Mouse (Mus musculus): Measurements from ENCODE around the gene Myl6. TPM values are rescaled to one million over a fixed set of nuclear protein-coding genes. Genes with fewer than 3 reads are reported as not detected.
A peak's percentile ranks its signal among the peaks of the same experiment; 100 is the strongest.
"Not testable (repeated sequence)": the region's sequence is repeated elsewhere in the genome, so short reads cannot be mapped to it uniquely, and the experiment has no call there.

The Myl6 gene
- polyA plus RNA-seq, 1 experiment from 2014 or later, result 442 TPM

DNA sequence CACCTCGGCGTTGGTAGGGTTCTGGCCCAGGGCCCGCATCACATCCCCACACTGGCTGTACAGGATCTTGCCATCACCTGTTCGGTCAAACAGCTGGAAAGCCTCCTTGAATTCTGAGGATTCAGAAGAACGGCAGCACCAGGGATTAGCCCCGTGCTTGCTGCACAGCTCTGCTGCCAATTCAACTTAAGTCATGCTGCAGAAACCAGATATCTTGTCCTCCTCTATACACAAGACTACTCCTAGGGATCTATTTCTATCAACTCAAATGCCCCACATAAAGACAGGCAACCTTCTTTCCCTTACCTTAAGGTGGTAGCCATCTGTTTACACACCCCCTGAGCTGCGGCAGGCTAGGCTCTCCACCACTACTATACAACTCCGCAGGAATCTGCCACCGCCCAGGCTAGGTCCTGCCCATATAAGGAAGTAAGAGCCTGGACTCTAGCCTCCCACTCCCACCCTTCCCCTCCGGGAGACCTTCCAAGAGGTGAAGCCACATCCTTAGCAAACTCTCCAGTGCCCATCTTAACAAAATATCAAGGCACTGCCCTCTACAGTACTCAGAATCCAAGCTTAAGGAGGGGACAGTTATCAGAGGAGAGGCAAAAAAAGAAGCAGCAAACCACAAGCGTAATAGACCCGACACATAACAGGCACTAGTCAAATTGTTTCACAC lies 1.2 kb downstream of the Myl6 start:
- peaks cover 23% of the 10 kb centered on the region for H3K4me1 ChIP-seq (ENCODE audit: insufficient read depth)
- ATAC-seq, result peak; percentile 16
- 23% methylated on average over 12 of the region's 12 CpGs for WGBS (ENCODE audit: insufficient replicate concordance)
- peak overlapping the region; percentile 98 for H3K27ac ChIP-seq (ENCODE audit: low read depth)
- peaks cover 41% of the 10 kb centered on the region for H3K36me3 ChIP-seq (replicated peaks; ENCODE audit: insufficient read depth, low read length)
- DNase-seq, result peak; percentile 62
- H3K9ac ChIP-seq (replicated peaks), result peak overlapping the region; percentile 91
- H3K4me3 ChIP-seq (ENCODE audit: low read depth, low read length), result peak overlapping the region; percentile 89
- H3K4me2 ChIP-seq (ENCODE audit: low read depth, low read length), result peak overlapping the region; percentile 93
- no peak for TF ChIP-seq CTCF (IDR thresholded peaks at IDR 0.05; ENCODE audit: low read depth)
- H3K27me3 ChIP-seq (ENCODE audit: insufficient read depth, low read length), result no peaks in the 10 kb centered on the region
- H3K9me3 ChIP-seq (ENCODE audit: low read length), result no peaks in the 10 kb centered on the region

DNA sequence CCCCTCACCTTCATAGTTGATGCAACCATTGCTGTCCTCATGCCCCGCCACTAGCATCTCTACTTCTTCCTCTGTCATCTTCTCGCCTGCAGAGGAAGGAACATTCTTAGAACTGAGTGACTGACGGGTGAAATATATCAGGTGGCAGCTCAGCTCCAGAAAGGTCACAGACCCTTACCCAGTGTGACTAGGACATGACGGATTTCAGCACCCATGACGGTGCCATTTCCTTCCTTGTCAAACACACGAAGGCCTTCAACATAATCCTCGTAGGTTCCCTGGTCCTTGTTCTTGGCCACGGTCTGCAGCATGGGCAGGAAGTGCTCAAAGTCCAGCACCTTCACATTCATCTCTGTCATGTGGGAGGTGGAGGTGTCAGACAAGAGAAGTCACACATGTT lies 1.9 kb downstream of the Myl6 start:
- H3K9me3 ChIP-seq (ENCODE audit: low read length); H3K27me3 ChIP-seq (ENCODE audit: insufficient read depth, low read length); ATAC-seq; DNase-seq: not testable (repeated sequence)
- Histone ChIP-seq H3K27ac (ENCODE audit: low read depth) (0 out of 2 replicates have a peak overlapping the region, but pooled peaks have one; percentile 98), H3K4me3 (ENCODE audit: low read depth, low read length) (peak overlapping the region; percentile 89), H3K36me3 (replicated peaks; ENCODE audit: insufficient read depth, low read length) (peaks cover 48% of the 10 kb centered on the region), H3K4me1 (ENCODE audit: insufficient read depth) (peaks cover 23% of the 10 kb centered on the region), H3K9ac (replicated peaks) (peak overlapping the region; percentile 91), H3K4me2 (ENCODE audit: low read depth, low read length) (peak overlapping the region; percentile 93)
- WGBS (ENCODE audit: insufficient replicate concordance), result 45% methylated on average over 8 of the region's 8 CpGs

DNA sequence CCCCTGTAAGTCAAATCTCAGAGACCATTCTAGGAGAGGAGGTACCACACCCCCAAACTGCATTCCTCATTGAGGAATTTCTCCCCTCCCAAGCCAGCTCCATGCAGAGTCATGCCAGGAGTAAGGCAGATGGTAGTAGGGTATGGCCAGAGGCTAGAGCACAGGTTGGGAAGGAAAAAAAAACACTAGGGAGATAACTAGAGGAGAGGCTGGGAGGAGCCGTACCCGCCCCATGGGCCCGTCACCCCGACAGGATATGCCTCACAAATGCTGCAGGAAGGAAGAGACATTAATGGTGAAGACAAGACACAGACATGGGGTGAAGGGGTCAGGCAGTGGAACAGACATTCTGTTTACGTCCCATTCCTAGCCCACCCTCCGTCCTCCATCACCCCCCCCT lies 2.5 kb downstream of the Myl6 start:
- H3K27me3 ChIP-seq (ENCODE audit: insufficient read depth, low read length), result no peaks in the 10 kb centered on the region
- peak overlapping the region; percentile 93 for H3K4me2 ChIP-seq (ENCODE audit: low read depth, low read length)
- H3K27ac ChIP-seq (ENCODE audit: low read depth), result 0 out of 2 replicates have a peak overlapping the region, but pooled peaks have one; percentile 22
- 60% methylated on average over 6 of the region's 6 CpGs for WGBS (ENCODE audit: insufficient replicate concordance)
- DNase-seq (no peak), ATAC-seq (no peak)
- no peaks in the 10 kb centered on the region for H3K9me3 ChIP-seq (ENCODE audit: low read length)
- peaks cover 23% of the 10 kb centered on the region for H3K4me1 ChIP-seq (ENCODE audit: insufficient read depth)
- peak overlapping the region; percentile 89; the same call in 1 of the 2 replicates for H3K4me3 ChIP-seq (ENCODE audit: low read depth, low read length)
- peaks cover 51% of the 10 kb centered on the region for H3K36me3 ChIP-seq (replicated peaks; ENCODE audit: insufficient read depth, low read length)
- TF ChIP-seq CTCF (IDR thresholded peaks at IDR 0.05; ENCODE audit: low read depth) (no peak), EP300 (IDR thresholded peaks at IDR 0.05; ENCODE audit: low read depth) (no peak)
- H3K9ac ChIP-seq (replicated peaks), result 0 out of 2 replicates have a peak overlapping the region, but pooled peaks have one; percentile 16

DNA sequence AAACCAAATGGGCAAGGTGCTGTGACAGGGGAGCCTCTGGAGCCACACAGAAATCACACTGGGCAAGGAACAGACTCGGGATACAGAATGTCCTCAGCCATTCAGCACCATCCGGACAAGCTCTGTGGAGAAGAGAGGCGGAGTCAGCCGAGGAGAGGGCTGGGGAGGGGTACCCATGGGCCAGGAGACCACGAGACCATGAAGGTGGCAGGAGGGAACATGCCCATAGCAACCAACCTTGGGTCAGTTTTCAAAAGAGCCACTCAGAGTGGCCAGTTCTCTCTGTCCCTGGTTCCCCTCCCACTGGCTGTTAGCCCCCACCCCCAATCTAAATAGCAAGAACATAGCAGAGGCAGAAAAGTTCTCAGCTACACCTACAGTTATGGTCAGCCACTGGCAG lies 3.0 kb downstream of the Myl6 start:
- TF ChIP-seq EP300 (IDR thresholded peaks at IDR 0.05; ENCODE audit: low read depth) (no peak), CTCF (IDR thresholded peaks at IDR 0.05; ENCODE audit: low read depth) (no peak)
- Histone ChIP-seq H3K27ac (ENCODE audit: low read depth) (no peak overlapping the region), H3K4me3 (ENCODE audit: low read depth, low read length) (no peak overlapping the region), H3K4me2 (ENCODE audit: low read depth, low read length) (no peak overlapping the region), H3K9me3 (ENCODE audit: low read length) (no peaks in the 10 kb centered on the region), H3K36me3 (replicated peaks; ENCODE audit: insufficient read depth, low read length) (peaks cover 53% of the 10 kb centered on the region), H3K9ac (replicated peaks) (no peak overlapping the region), H3K4me1 (ENCODE audit: insufficient read depth) (peaks cover 23% of the 10 kb centered on the region), H3K27me3 (ENCODE audit: insufficient read depth, low read length) (no peaks in the 10 kb centered on the region)
- no peak for DNase-seq
- WGBS (ENCODE audit: insufficient replicate concordance), result 60% methylated on average over 5 of the region's 5 CpGs
- no peak for ATAC-seq

DNA sequence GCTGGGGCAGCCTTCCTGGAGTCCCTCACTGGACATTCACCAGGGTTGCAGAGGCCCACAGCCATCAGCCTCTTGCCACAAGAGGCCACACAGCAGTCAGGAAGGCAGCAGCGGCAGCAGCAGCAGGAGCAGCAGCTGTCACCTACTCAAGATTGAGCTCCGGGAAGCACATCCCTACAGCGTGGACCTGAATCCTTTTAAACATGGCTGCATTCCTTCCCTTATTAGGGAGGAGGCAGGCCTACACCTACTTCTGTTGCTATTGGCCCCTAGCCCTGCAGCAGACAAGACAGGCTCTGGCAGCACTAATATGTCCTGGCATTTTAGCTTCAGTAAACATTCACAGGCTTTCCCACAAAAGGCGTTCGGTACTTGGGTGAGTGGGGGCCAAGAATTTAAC lies 3.7 kb downstream of the Myl6 start:
- no peak overlapping the region for H3K27ac ChIP-seq (ENCODE audit: low read depth)

DNA sequence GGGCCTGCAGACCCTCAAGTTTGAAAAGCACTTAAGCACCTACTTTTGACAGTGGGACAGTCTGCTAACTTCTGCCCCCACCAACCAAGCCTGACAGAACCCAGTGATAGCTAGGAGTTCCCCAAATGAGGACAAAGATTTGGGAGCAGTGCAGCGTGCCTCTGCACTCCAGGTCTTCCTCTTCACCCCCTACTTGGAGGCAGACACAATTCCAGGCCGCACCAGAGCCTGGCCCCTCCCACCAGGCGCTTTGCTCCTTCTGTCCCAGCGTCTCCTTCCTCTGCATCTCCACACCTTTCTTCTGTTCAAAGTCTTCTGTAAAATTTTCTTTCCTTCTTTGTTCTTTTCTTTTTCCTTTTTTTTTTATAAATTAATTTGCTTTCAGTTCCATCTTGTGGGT lies 4.2 kb downstream of the Myl6 start:
- WGBS (ENCODE audit: insufficient replicate concordance), result 76% methylated on average over 4 of the region's 4 CpGs
- TF ChIP-seq CTCF (IDR thresholded peaks at IDR 0.05; ENCODE audit: low read depth), result no peak
- Histone ChIP-seq H3K4me1 (ENCODE audit: insufficient read depth) (peaks cover 17% of the 10 kb centered on the region), H3K4me2 (ENCODE audit: low read depth, low read length) (no peak overlapping the region), H3K36me3 (replicated peaks; ENCODE audit: insufficient read depth, low read length) (peaks cover 60% of the 10 kb centered on the region), H3K9me3 (ENCODE audit: low read length) (no peaks in the 10 kb centered on the region), H3K4me3 (ENCODE audit: low read depth, low read length) (no peak overlapping the region), H3K27ac (ENCODE audit: low read depth) (no peak overlapping the region), H3K9ac (replicated peaks) (no peak overlapping the region), H3K27me3 (ENCODE audit: insufficient read depth, low read length) (no peaks in the 10 kb centered on the region)
- ATAC-seq (no peak), DNase-seq (no peak)

More for the DNA sequence above, 3.7 kb downstream of the Myl6 start:
- Histone ChIP-seq H3K27me3 (ENCODE audit: insufficient read depth, low read length) (no peaks in the 10 kb centered on the region), H3K9me3 (ENCODE audit: low read length) (no peaks in the 10 kb centered on the region), H3K4me2 (ENCODE audit: low read depth, low read length) (no peak overlapping the region), H3K4me3 (ENCODE audit: low read depth, low read length) (no peak overlapping the region), H3K4me1 (ENCODE audit: insufficient read depth) (peaks cover 20% of the 10 kb centered on the region), H3K36me3 (replicated peaks; ENCODE audit: insufficient read depth, low read length) (peaks cover 59% of the 10 kb centered on the region), H3K9ac (replicated peaks) (no peak overlapping the region)
- 72% methylated on average over 5 of the region's 5 CpGs for WGBS (ENCODE audit: insufficient replicate concordance)
- DNase-seq (no peak), ATAC-seq (no peak)
- no peak for TF ChIP-seq EP300 (IDR thresholded peaks at IDR 0.05; ENCODE audit: low read depth)
- no peak for TF ChIP-seq CTCF (IDR thresholded peaks at IDR 0.05; ENCODE audit: low read depth)

All from liver, postnatal 0 days (tissue).